Mouse (Mus musculus) ZHBTc4 (cell line): ENCODE results near the gene Dcun1d3.

Source experiments
- DNase-seq: peaks from one replicate; pipeline ENCODE4 v3.0.0-alpha.2; 2011; ENCODE audit warnings: low read depth, low spot score

Gene Dcun1d3

DNA sequence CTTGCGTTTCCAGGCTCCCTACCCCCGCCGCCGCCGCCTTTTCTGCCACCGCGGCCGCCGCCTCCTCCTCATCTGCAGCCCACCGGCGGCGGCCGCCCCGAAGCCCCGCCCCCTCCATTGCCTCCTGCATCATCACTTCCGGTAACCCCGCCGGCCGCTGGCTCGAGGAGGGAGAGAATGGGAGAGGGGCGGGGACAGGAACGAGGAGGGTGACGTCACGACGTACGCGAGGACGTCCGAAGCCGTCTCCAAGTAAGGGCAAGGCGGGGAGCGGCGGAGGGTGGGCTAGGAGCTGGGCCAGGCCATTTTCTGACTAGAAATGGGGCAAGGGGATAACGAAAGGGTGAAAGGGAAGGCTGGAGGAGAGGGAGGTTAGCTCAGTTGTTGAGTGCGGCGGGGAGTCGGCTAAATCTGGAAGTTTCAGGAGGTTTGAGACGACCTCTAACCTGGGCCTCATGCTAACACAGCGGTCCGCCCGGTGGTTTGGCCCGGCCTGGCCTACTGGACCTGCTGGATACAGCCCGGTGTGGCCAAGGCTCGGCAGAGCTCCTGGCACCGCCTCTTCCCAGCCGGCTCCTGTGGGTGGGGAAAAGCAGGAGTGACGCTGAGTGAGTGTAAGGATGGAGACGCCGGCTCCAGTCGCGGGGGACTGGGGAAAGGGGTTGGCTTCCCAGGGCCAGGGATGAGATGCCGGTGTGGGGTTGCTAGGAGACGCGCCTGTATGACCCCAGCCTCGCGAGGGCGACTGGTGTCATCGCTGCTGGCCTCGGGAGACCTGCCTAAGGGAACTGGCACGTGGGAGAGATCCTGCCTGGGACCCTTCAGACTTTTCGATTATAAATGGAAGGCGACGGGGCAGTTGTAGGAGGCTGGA, at the start of gene Dcun1d3, which contains the start of gene Lyrm1:
TSS of gene Dcun1d3 (minus strand) at position 660 of the 874 bp plus-strand sequence.
TSS of gene Lyrm1 (plus strand) at position 223 of the 874 bp plus-strand sequence.
- DNase-seq = peak; percentile 100

GRCm38 (mm10) chr7:119941569-119941968, 45.5 kb upstream of the Dcun1d3 start:
- peak; percentile 56 for DNase-seq

DNA sequence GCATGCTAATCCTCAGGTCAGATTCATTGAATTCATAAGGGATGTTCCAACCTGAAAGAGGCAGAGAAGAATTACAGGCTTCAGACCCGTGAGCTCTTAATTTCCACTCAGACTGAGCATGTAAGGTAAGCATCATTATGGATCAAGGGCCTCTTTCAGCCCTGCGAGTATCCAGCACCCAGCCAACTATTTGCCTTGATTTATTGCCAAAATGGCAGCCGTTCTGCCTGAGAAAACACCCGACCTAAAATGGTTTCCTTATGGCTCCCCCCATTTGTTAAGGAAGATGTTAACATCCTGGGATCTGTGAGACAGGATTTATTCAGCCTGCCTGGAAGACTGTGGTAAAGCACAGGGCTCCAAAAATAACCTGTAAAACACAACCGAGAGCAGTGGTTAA, 40.9 kb upstream of the Dcun1d3 start:
- DNase-seq = no peak

GRCm38 (mm10) chr7:119936321-119936720, 40.2 kb upstream of the Dcun1d3 start:
- no peak for DNase-seq

DNA sequence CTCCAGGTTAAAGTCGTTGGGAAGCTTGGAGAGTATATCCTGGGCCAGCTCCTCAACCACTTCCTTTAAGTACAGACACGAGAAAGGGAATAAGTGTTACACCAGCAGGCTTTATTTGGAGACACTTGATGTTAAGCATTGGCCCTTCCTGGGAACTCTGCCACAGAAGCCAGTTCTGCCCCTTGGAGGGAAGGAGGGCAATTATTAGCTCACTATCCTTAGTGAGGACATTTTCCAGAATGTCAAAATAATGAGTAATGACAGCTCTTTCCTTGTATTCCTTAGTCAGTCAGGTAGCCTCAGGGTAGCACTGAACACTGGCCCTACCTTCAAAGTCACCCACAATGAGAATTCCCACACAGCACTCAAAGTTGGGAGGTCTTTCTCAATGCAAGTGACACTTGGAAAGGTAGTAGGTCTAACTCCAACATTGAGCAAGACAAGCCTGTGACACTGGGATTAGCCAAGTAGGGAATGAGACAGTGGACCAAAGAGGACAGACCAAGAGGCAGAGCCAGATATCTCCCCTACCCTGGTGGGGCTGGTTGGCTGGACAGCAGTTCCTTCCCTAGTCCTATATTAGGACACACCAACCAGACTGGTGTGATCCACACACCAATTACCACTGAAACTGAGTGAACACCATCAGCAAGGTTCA, 32.8 kb upstream of the Dcun1d3 start:
- no peak for DNase-seq

GRCm38 (mm10) chr7:119921054-119921453, 25.0 kb upstream of the Dcun1d3 start:
- DNase-seq = no peak

DNA sequence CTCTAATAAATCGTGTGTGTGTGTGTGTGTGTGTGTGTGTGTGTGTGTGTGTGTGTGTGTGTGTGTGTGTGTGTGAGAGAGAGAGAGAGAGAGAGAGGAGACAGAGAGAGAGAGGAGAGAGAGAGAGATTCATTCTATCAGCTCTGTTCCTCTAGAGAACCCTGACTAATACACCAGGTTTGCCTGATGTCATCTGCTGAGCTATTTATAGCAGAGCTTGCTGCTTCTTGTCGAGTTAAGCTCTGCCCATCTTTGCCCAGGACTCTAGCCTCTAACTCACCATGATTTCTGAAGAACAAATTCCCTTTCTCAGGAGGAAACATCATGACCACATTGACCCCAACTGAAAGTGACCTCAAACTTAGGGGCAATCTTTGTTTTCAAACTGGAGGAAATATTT, 24.4 kb upstream of the Dcun1d3 start:
- DNase-seq = no peak

DNA sequence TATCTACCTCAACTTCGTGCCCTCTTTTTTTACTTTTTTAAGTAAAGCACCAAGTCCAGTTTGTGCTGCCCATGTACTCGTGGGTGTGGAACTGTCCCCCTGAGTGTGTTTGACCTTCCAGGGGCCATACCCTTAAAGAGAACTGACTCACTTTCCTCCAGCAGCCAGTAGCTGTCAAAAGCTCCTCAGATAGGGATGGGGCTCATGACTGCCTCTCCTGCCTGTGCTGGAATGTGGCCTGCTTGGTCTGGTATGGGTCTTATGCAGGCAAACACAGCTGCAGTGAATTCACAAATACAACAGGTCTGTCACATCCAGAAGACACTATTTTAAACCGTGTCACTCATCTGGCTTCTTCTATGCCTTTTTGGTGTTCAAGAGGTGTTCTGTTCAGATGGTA, 15.6 kb upstream of the Dcun1d3 start:
- DNase-seq = no peak

- no peak for DNase-seq
These were observed 10.6 kb upstream of the Dcun1d3 start for GRCm38 (mm10) chr7:119906523-119907215.

GRCm38 (mm10) chr7:119899386-119900057, 3.4 kb upstream of the Dcun1d3 start:
- no peak for DNase-seq

DNA sequence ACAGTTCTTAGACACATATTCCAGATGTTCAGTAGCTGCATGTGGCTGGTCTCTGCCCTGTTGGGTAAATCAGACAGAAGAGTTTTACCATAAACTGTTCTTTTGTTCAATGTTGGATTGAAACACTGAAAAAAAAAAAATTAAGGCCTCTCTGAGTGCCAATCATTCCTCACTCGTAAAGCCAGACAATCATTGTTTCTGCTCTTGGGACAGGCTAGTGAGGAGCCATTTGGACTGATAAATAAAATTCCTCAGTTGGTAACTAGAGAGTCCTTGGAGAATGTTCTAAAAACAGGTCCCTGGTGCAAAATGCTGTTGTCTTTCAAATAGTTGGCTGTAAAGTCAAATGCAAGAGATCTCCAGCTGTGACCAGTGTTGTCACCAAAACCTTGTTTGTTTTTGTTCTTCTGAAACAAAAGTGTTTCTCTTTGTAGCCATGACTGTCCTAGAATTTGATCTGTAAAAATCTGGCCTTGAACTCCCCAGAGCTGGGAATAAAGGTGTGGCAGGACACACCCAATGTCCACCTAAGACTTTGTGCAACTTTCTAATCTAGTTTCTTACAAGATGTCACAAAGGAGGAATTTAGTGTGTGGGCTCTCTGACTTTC, 2.3 kb upstream of the Dcun1d3 start:
- DNase-seq = peak; percentile 82

GRCm38 (mm10) chr7:119897521-119898109, 1.5 kb upstream of the Dcun1d3 start:
- DNase-seq = peak; percentile 62

DNA sequence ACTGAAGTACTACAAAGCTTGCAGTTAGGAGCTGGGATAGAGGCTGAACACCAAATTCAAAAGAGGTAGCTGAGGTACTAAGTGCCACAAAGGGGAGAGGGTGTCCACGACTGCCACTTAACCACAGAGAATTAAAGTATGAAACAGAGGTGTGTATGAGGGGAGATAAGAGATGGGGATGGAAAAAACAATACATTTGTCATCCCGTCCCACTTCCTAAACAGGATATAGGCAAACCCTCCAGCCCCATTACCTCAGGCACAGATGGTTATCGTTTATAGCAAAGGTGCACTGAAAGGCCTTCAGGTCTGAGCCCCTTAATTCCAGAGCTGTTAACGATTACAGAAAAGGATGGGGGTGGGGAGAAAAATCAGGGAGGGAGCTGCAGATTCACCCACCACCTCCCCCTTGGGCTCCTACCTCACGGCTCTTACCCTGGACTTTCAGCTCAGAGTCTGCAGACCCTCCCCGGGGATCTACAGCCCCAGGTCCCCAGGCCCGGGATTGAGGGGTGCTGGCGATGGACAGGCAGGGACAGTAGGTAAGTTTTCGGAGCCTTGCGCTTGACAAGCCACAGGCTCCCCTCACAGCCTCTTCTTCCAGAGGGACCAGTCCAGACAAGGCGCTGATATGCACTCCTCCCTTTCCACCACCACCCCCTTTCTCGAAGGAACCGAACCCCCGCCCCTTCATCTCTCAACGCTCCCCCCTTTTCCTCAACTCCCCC, 1.1 kb downstream of the Dcun1d3 start:
- peak; percentile 7 for DNase-seq

DNA sequence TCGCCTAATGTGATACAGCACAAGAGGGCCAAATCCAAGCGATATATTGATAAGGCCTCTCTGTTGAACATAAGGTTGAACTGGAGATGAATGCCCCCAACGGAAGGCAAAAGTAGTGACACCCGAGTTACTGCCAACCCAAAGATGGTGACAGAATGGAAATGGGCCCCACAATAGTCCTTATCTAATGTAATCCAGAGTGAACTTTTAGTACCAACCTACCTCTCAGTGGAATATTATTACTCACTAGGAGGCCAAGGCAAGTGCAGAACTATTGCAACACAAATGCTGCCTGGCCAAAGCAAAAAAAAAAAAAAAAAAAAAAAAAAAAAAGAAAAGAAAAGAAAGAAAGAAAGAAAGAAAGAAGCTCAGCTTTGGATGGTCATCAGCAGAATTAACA, 3.4 kb downstream of the Dcun1d3 start:
- no peak for DNase-seq

GRCm38 (mm10) chr7:119892198-119892597, 3.9 kb downstream of the Dcun1d3 start:
- no peak for DNase-seq

GRCm38 (mm10) chr7:119887887-119888286, 8.2 kb downstream of the Dcun1d3 start:
- DNase-seq = no peak

- DNase-seq = no peak
These were observed 14.9 kb downstream of the Dcun1d3 start for GRCm38 (mm10) chr7:119881229-119881628.

GRCm38 (mm10) chr7:119880345-119880744, 15.8 kb downstream of the Dcun1d3 start:
- DNase-seq = no peak

DNA sequence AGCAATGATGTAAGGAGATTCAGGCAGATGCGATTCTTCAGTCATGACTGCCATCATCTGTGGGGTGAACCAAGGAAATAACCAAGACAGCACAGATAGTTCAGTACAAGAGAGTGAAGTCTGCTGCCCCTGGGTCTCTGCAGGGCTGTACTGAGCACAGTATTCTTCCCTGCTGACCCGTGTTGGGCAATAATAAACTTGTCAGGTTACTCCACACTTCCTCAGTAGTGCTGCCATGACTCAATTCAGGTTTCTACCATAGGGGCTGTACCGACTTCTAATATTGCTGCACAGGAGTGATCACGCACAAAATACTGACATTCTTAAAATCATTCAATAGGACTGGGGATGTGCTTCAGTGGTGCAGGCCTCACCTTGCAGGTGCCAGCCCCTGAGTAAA, 16.9 kb downstream of the Dcun1d3 start:
- no peak for DNase-seq

- DNase-seq = no peak
These were observed 20.2 kb downstream of the Dcun1d3 start for GRCm38 (mm10) chr7:119875776-119876440.
